Mouse (Mus musculus) C2C12 (cell line): ENCODE measurements at regions not wholly inside any gene's neighbourhood (a gene's known extent, or its start where the extent isn't known, plus 50 kb on each side); places are given as distances from the start of the nearest gene placed in this dataset.

Experiments
- H3K27me3 ChIP-seq: one replicate; pipeline ENCODE4 v1.6.1; 2011; ENCODE audit not compliant: control insufficient read depth, insufficient read depth, insufficient read length
- H3K36me3 ChIP-seq: one replicate; pipeline ENCODE4 v1.6.1; 2011; ENCODE audit not compliant: control insufficient read depth, insufficient read depth
- H3K4me3 ChIP-seq: one replicate; pipeline ENCODE4 v1.5.1; 2011; ENCODE audit warnings: mild to moderate bottlenecking, control low read depth; ENCODE audit not compliant: poor library complexity, insufficient read depth, severe bottlenecking
- H3K79me2 ChIP-seq: one replicate; pipeline ENCODE4 v1.6.1; 2011; ENCODE audit not compliant: control insufficient read depth, insufficient read depth
- H3K79me3 ChIP-seq: one replicate; pipeline ENCODE4 v1.6.1; 2011; ENCODE audit warnings: low read depth, control low read depth
- H3ac ChIP-seq: one replicate; pipeline ENCODE3; 2011; ENCODE audit warnings: low read depth; ENCODE audit not compliant: control insufficient read depth, insufficient read length
- CEBPB ChIP-seq: IDR thresholded peaks from one replicate; pipeline ENCODE4 v1.6.1; 2011; ENCODE audit warnings: low read depth, mild to moderate bottlenecking, control low read depth, moderate library complexity
- CTCF ChIP-seq: IDR thresholded peaks from one replicate; pipeline ENCODE4 v1.5.1; 2011; ENCODE audit not compliant: control insufficient read depth, insufficient read depth, insufficient read length
- FOSL1 ChIP-seq: IDR thresholded peaks from one replicate; pipeline ENCODE4 v1.8.0; 2011; ENCODE audit warnings: mild to moderate bottlenecking, low read length; ENCODE audit not compliant: poor library complexity, insufficient read depth, severe bottlenecking
- MAX ChIP-seq: IDR thresholded peaks from one replicate; pipeline ENCODE4 v1.6.1; 2011; ENCODE audit warnings: mild to moderate bottlenecking, control low read depth
- MYOD1 ChIP-seq: IDR thresholded peaks from one replicate; pipeline ENCODE4 v1.6.1; 2011; ENCODE audit warnings: low read depth; ENCODE audit not compliant: control insufficient read depth, insufficient read length
- MYOG ChIP-seq: IDR thresholded peaks from one replicate; pipeline ENCODE4 v1.6.1; 2011; ENCODE audit not compliant: control insufficient read depth, insufficient read length; ENCODE audit errors: extremely low read depth
- USF1 ChIP-seq: IDR thresholded peaks from one replicate; pipeline ENCODE4 v1.6.1; 2011; ENCODE audit warnings: low read depth, mild to moderate bottlenecking, control low read depth, moderate library complexity

DNA sequence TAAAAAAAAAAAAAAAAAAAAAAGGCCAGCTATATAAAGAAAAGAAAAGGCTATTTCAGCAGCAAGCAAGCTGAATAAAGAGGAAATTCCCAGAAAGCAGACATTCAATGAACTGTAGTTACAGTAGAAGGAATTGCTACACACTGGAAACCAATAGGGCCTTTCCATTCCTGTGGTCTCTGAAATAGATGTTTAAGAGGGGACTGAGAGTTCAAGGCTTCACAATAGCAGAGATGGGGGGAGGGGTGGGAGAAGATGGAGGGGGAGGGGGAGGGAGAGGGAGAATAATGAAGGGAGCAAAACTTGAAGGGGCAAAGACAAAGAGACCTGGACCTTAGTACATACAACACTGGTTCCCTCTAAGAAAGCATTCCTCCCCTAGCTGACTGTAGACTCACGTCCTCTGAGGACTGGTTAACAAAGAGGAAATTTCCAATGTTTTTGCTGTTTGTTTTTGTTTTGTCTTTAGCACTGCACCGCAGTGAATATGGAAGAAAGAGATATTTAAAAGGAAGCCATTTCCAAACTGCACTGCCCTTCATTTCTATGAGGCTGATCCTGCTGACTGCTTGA lies 119.8 kb upstream of the Irak1bp1 start:
- H3K4me3 ChIP-seq = no peak overlapping the region
- TF ChIP-seq CTCF (no peak), MAX (no peak), MYOG (no peak), CEBPB (no peak), MYOD1 (no peak), USF1 (no peak), FOSL1 (no peak)
- no peaks in the 10 kb centered on the region for H3K79me3 ChIP-seq
- H3ac ChIP-seq = no peak overlapping the region
- no peaks in the 10 kb centered on the region for H3K27me3 ChIP-seq
- no peaks in the 10 kb centered on the region for H3K79me2 ChIP-seq
- H3K36me3 ChIP-seq = no peaks in the 10 kb centered on the region

DNA sequence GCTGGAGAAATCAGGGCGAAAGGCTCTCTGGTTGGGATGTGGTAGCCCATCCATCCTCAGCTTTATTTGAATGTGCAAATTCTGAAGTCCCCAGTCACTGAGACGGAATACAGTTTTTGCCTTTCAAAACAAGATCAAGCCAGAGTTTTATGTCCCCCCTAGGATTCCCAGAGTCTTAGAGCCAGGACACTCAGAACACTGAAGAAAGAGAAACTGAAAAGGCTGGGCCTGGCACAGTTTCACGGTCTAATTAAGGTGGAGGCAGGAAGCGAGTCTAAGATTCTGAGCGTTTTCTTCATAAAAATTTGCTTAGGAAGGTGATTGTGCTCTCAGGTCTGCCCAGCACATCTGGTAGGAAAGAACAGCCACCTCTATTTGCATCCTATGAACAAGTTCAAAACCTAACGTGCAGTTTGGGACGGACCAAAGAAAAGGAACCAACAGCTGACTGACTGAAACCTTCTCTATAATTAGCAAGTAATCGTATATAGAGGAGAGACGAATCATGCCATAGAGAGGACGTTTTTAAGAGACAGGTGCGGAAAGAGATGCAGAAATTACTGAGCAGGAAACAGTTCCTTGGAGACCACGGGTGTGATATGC lies 119.2 kb upstream of the Irak1bp1 start:
- Histone ChIP-seq H3K79me2 (no peaks in the 10 kb centered on the region), H3K79me3 (no peaks in the 10 kb centered on the region), H3K36me3 (no peaks in the 10 kb centered on the region), H3K27me3 (no peaks in the 10 kb centered on the region), H3ac (no peak overlapping the region), H3K4me3 (no peak overlapping the region)
- TF ChIP-seq MYOD1 = no peak
- no peak for TF ChIP-seq MAX
- TF ChIP-seq CTCF = no peak
- TF ChIP-seq FOSL1 = no peak
- TF ChIP-seq CEBPB = no peak
- no peak for TF ChIP-seq MYOG
- TF ChIP-seq USF1 = no peak

DNA sequence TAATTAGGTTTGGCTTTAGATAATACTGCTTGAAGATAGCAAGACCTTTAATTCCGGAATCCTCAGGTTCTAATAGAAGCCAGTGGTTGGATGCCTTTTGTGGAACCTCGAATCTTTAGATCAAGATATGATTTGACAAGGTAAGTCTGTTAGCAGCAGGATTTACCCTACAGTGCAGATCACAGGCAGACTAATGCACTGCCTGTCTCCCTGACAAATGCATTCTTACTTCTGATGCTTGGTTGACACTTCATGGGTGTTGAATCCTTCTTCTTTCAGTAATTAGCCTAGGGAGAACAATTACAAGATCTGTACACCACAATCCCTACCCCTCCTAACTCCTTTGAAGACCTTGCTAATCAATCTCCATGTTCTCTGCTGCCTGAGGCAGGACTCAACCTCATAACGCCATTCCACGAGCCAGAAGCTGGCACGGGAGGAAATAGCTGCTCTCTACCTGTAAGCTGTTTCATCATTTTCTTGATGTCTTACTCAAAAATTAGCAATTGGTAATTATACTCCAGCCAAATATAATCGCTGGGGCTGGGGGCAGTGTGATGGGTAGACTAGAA lies 118.3 kb upstream of the Irak1bp1 start:
- Histone ChIP-seq H3K79me3 (no peaks in the 10 kb centered on the region), H3K79me2 (no peaks in the 10 kb centered on the region), H3K36me3 (no peaks in the 10 kb centered on the region), H3K4me3 (no peak overlapping the region), H3ac (no peak overlapping the region), H3K27me3 (no peaks in the 10 kb centered on the region)
- TF ChIP-seq MAX = no peak
- no peak for TF ChIP-seq FOSL1
- TF ChIP-seq CEBPB = no peak
- no peak for TF ChIP-seq MYOD1
- no peak for TF ChIP-seq MYOG
- no peak for TF ChIP-seq CTCF
- no peak for TF ChIP-seq USF1

DNA sequence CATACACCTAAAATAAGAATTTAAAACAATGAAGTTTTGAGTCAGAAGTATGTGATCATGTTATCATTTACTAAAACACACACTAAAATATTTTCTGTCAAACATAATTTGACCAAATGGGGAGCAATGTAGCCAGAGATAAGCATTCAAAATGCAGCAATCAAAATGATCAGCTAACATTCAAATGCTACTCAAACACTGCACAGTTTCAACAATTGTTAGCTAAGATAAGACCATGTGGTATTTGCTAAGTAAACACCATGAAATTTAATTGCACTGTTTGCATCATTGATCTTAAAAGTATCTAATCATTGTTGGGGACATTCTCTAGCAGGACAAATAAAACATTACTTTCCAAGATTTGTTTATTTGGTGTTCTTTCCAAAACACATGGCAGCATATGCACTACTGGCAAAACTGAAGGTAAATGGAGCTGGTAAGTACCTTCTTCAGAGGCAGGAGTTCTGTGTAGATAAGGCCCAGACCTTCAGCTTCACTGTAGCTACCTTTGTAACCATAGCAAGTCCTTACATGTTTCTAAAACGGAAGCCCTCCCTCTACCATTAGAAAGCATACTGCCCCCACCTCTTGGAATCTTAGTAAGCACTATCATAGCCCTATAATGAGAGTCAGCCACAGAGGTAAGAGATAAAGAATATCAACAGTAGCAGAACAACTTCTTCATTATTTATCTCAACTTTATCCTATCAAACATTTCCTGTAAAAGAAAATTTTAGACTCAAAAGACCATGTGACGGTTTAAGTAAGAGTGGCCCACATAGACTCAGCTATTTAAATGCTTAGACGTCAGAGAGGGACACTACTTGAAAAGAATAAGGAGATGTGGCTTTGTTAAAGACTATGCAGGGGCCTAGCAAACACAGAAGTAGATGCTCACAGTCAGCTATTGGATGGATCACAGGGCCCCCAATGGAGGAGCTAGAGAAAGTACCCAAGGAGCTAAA lies 116.3 kb upstream of the Irak1bp1 start:
- H3ac ChIP-seq = no peak overlapping the region
- no peak overlapping the region for H3K4me3 ChIP-seq
- H3K27me3 ChIP-seq = no peaks in the 10 kb centered on the region
- no peak for TF ChIP-seq CEBPB
- no peak for TF ChIP-seq MYOD1
- TF ChIP-seq CTCF = no peak
- no peak for TF ChIP-seq USF1
- no peak for TF ChIP-seq MAX
- TF ChIP-seq MYOG = no peak
- TF ChIP-seq FOSL1 = no peak
- no peaks in the 10 kb centered on the region for H3K36me3 ChIP-seq
- no peaks in the 10 kb centered on the region for H3K79me2 ChIP-seq
- H3K79me3 ChIP-seq = no peaks in the 10 kb centered on the region

DNA sequence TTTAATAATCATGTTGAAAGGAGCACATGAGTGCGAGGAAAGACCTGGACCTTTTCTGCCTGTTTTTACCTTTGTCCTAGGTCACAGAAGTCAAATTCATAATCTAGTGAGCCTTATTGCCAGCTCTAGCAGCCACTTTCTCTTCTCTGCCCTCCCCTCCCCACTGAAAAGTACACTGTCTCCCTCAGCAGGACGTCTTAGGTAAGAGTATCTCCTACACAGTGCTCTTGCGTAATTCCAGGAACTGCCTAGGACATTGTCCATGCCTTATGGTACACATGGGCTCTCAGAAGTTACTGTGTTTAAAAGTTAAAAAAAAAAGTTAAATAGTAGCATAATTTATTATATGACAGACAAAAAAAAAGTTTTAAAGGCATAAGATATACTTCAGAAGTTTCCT lies 100.7 kb upstream of the Irak1bp1 start:
- no peaks in the 10 kb centered on the region for H3K27me3 ChIP-seq
- H3K79me3 ChIP-seq = no peaks in the 10 kb centered on the region
- no peak for TF ChIP-seq MAX
- TF ChIP-seq FOSL1 = no peak
- no peak for TF ChIP-seq MYOG
- TF ChIP-seq USF1 = no peak
- no peak for TF ChIP-seq CTCF
- TF ChIP-seq MYOD1 = no peak
- TF ChIP-seq CEBPB = no peak
- H3ac ChIP-seq = no peak overlapping the region
- H3K79me2 ChIP-seq = no peaks in the 10 kb centered on the region
- no peaks in the 10 kb centered on the region for H3K36me3 ChIP-seq
- no peak overlapping the region for H3K4me3 ChIP-seq
